Mouse (Mus musculus) erythroblast, embryonic 14.5 days (primary cell): ENCODE measurements around the gene Ccdc62.

Source experiments
- GATA1 ChIP-seq: IDR thresholded peaks from 2 replicates; pipeline ENCODE4 v1.6.1; 2012; ENCODE audit warnings: low read length, inconsistent platforms, mixed read lengths
- TAL1 ChIP-seq: IDR thresholded peaks from 3 replicates; pipeline ENCODE4 v1.6.1; 2012; ENCODE audit warnings: low read length, inconsistent platforms, mixed read lengths

- TF ChIP-seq TAL1 (no peak), GATA1 (no peak)
Observed at GRCm38 (mm10) chr5:124016291-124016821, 85.9 kb downstream of the Ccdc62 start.
